Comparison of ENCODE assay signal across 8 mouse cellular contexts in the genomic region with DNA sequence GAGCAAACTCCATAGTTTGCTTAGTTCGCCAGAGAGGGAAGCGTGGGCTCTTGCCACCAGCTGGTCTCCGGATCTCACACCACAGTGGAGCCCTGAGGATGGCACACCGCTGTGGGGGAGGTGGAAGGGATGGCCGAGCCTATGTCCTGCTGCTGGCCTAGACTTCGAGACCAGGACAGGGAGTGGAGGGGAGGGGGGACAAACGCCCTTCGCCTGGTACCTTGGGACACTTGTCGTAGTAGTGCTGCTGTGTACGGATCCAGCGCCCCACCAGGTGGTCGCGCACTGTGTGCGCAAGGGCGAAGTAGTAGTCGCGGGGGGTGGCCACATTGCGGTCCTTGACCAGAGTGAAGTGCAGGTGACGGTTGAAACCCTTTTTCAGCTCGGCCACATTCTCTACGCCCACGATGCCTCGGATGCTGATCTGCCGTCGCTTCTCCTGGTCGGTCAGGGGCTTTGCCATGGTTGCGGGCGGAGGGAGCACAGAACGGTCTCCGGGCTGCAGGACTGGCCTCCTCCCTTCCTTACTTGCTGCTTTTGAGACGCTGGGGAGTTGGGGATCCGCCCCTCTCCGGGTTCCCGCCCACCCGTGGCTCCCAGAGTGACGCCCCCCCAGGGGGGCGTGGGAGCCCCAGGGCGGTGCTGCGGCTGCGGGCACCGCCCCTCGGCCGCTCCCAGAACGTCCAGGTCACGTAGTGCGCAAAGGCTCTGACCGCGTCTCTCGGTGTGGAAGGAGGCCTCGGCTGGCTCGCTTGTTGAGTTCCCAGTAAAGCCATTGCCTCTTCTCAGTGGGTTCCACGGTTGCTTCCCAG. TPM values are rescaled to one million over a fixed set of nuclear protein-coding genes. Genes with fewer than 3 reads are reported as not detected.
A peak's percentile ranks its signal among the peaks of the same experiment; 100 is the strongest.
DNase-seq lines count a peak whose midpoint lies in the region; ATAC-seq and TF ChIP-seq lines count a peak whose summit lies in the region.

No protein-coding gene starts in this region.

- H3K4me3 ChIP-seq in intestine, embryonic 14.5 days (ENCODE audit: low read depth, low read length): peak overlapping the region; percentile 58
- H3K4me3 ChIP-seq in liver, embryonic 16.5 days (ENCODE audit: low read depth, low read length): peak overlapping the region; percentile 79
- peak overlapping the region; percentile 41 for H3K4me3 ChIP-seq in neural tube, embryonic 11.5 days (ENCODE audit: low read depth, low read length)
- peak overlapping the region; percentile 48 for H3K4me3 ChIP-seq in thymus, adult 2 months (ENCODE audit: control insufficient read depth, insufficient read depth, low read length)

- peak; percentile 48 for DNase-seq in T-cell, adult 2 months (ENCODE audit: low spot score)
- peak; percentile 82 for DNase-seq in gastrocnemius, postnatal 25 days
- DNase-seq in intestine, embryonic 14.5 days (ENCODE audit: low spot score): peak; percentile 86
- peak; percentile 68 for DNase-seq in neural tube, embryonic 11.5 days (ENCODE audit: low spot score)
- DNase-seq in thymus, adult 2 months: peak; percentile 63
- DNase-seq in left cerebral cortex, adult 9 months (ENCODE audit: low spot score in 2 of 2): no peak

- no peak for TF ChIP-seq CTCF in thymus, adult 2 months (IDR thresholded peaks at IDR 0.05; ENCODE audit: borderline replicate concordance, control insufficient read depth, extremely low read depth, insufficient read depth, low read length, poor library complexity)

- H3K4me1 ChIP-seq in intestine, embryonic 14.5 days (replicated peaks; ENCODE audit: control insufficient read depth, insufficient read depth, low read length): peaks cover 7% of the 10 kb centered on the region; the same call in 1 of the 2 replicates
- peaks cover 57% of the 10 kb centered on the region for H3K4me1 ChIP-seq in liver, embryonic 16.5 days (ENCODE audit: control insufficient read depth, low read depth, low read length)
- H3K4me1 ChIP-seq in neural tube, embryonic 11.5 days (ENCODE audit: control insufficient read depth, insufficient read depth, low read length): peaks cover 8% of the 10 kb centered on the region
- H3K4me1 ChIP-seq in thymus, adult 2 months (replicated peaks; ENCODE audit: control insufficient read depth, insufficient read depth, low read length): peaks cover 22% of the 10 kb centered on the region

- H3K9ac ChIP-seq in intestine, embryonic 14.5 days (ENCODE audit: low read length): peak overlapping the region; percentile 56
- H3K9ac ChIP-seq in liver, embryonic 16.5 days (ENCODE audit: low read depth, low read length): peak overlapping the region; percentile 87
- peak overlapping the region; percentile 57 for H3K9ac ChIP-seq in neural tube, embryonic 11.5 days (ENCODE audit: low read length)

- no peaks in the 10 kb centered on the region for H3K27me3 ChIP-seq in intestine, embryonic 14.5 days (replicated peaks; ENCODE audit: control insufficient read depth, insufficient read depth, low read length)
- H3K27me3 ChIP-seq in liver, embryonic 16.5 days (ENCODE audit: control insufficient read depth, insufficient read depth, low read depth, low read length): no peaks in the 10 kb centered on the region
- no peaks in the 10 kb centered on the region for H3K27me3 ChIP-seq in neural tube, embryonic 11.5 days (ENCODE audit: control insufficient read depth, insufficient read depth, low read length)
- no peaks in the 10 kb centered on the region for H3K27me3 ChIP-seq in thymus, adult 2 months (ENCODE audit: control insufficient read depth, insufficient read depth, low read length)

- TF ChIP-seq POLR2A in thymus, adult 2 months (IDR thresholded peaks at IDR 0.05; ENCODE audit: control insufficient read depth, extremely low read depth, insufficient read depth, low read length, poor library complexity): 0 out of 2 replicates have a peak, but pooled peaks have one; percentile 16

- under 1% methylated on average over 52 of the region's 52 CpGs for WGBS in intestine, embryonic 14.5 days
- under 1% methylated on average over 51 of the region's 52 CpGs for WGBS in liver, embryonic 16.5 days (ENCODE audit: insufficient replicate concordance)
- WGBS in neural tube, embryonic 11.5 days: under 1% methylated on average over 52 of the region's 52 CpGs
- 3% methylated on average over 52 of the region's 52 CpGs for WGBS in thymus, adult 2 months

- H3K27ac ChIP-seq in intestine, embryonic 14.5 days (ENCODE audit: low read depth): peak overlapping the region; percentile 22; the same call in 1 of the 2 replicates
- peak overlapping the region; percentile 93 for H3K27ac ChIP-seq in liver, embryonic 16.5 days (ENCODE audit: low read length)
- no peak overlapping the region for H3K27ac ChIP-seq in neural tube, embryonic 11.5 days (ENCODE audit: low read depth, low read length)
- no peak overlapping the region for H3K27ac ChIP-seq in thymus, adult 2 months (ENCODE audit: control insufficient read depth, insufficient read depth, low read length)

- peak overlapping the region; percentile 91 for H3K4me2 ChIP-seq in intestine, embryonic 14.5 days (ENCODE audit: low read length)
- peak overlapping the region; percentile 94 for H3K4me2 ChIP-seq in liver, embryonic 16.5 days (ENCODE audit: low read depth, low read length)
- peak overlapping the region; percentile 90 for H3K4me2 ChIP-seq in neural tube, embryonic 11.5 days (ENCODE audit: low read depth)

- no peaks in the 10 kb centered on the region for H3K9me3 ChIP-seq in intestine, embryonic 14.5 days (ENCODE audit: control insufficient read depth, low read length)
- no peaks in the 10 kb centered on the region for H3K9me3 ChIP-seq in liver, embryonic 16.5 days (replicated peaks; ENCODE audit: control insufficient read depth, low read length)
- H3K9me3 ChIP-seq in neural tube, embryonic 11.5 days (ENCODE audit: control insufficient read depth, low read length): no peaks in the 10 kb centered on the region

- peak; percentile 79 for ATAC-seq in common myeloid progenitor, adult 5-6 weeks (replicated peaks; ENCODE audit: low read depth, poor library complexity, severe bottlenecking)
- peak; percentile 92 for ATAC-seq in intestine, embryonic 14.5 days (replicated peaks; ENCODE audit: low FRiP score, low TSS enrichment, low read depth)
- ATAC-seq in liver, embryonic 16.5 days (ENCODE audit: low read depth): peak; percentile 96
- ATAC-seq in neural tube, embryonic 11.5 days (ENCODE audit: insufficient read depth, low FRiP score, low TSS enrichment): peak; percentile 75

- no peaks in the 10 kb centered on the region for H3K36me3 ChIP-seq in intestine, embryonic 14.5 days (ENCODE audit: control insufficient read depth, insufficient read depth, low read length)
- no peaks in the 10 kb centered on the region for H3K36me3 ChIP-seq in liver, embryonic 16.5 days (ENCODE audit: control insufficient read depth, insufficient read depth)
- H3K36me3 ChIP-seq in neural tube, embryonic 11.5 days (ENCODE audit: control insufficient read depth, insufficient read depth, low read length): no peaks in the 10 kb centered on the region
- H3K36me3 ChIP-seq in thymus, adult 2 months (ENCODE audit: control insufficient read depth, insufficient read depth, low read length): no peaks in the 10 kb centered on the region

RNA-seq across cellular contexts. Expression of a gene that starts 4.0 kb away (rescaled TPM):
- 50.0 and 58.2 TPM in 2 replicates for total RNA-seq in common myeloid progenitor, adult 5-6 weeks (2017)
- total RNA-seq in gastrocnemius, postnatal 25 days (2021): 1 to 10 TPM in 1 of 2 experiments, under 1 TPM in 1; 0.82 to 6.1 TPM
- polyA plus RNA-seq in intestine, embryonic 14.5 days (2014; fragmentation: Nextera tagmentation; extraction: Ambion mirVana): 25.0 and 27.9 TPM in 2 replicates
- 127 and 148 TPM in 2 replicates for polyA plus RNA-seq in liver, embryonic 16.5 days (2015; fragmentation: Nextera tagmentation; extraction: Ambion mirVana)
- 6.0 and 7.4 TPM in 2 replicates for polyA plus RNA-seq in neural tube, embryonic 11.5 days (2014; fragmentation: Nextera tagmentation; extraction: Ambion mirVana)
- 19.6 and 19.7 TPM in 2 replicates for polyA plus RNA-seq in thymus, adult 2 months (2012; rRNA removed)

Comparison
In these comparisons a context has a peak if more than half of its experiments do, and no peak if none do; other contexts are left out.
1. DNase-seq: peak in T-cell, adult 2 months (single experiment), gastrocnemius, postnatal 25 days (single experiment), intestine, embryonic 14.5 days (single experiment), neural tube, embryonic 11.5 days (single experiment) and thymus, adult 2 months (single experiment); none in left cerebral cortex, adult 9 months (0 of 2).
2. H3K27ac ChIP-seq: peak in intestine, embryonic 14.5 days (single experiment) and liver, embryonic 16.5 days (single experiment); none in neural tube, embryonic 11.5 days (single experiment) and thymus, adult 2 months (single experiment).
3. Peak in every context shown above with its lines, with median percentiles within 50 percentile points of each other: ATAC-seq, H3K4me2 ChIP-seq, H3K4me3 ChIP-seq and H3K9ac ChIP-seq.